Mouse (Mus musculus) kidney, postnatal 0 days (tissue): ENCODE data around the gene Itsn1. TPM values are rescaled to one million over a fixed set of nuclear protein-coding genes. Genes with fewer than 3 reads are reported as not detected.

Experiments used
- ATAC-seq: fragments of 200-750 bp; cut with Nextera tagmentation; replicated peaks from 2 replicates; pipeline ENCODE4 v1.8.0; 2017; ENCODE audit warnings: low read depth, moderate number of reproducible peaks, moderate TSS enrichment, moderate library complexity; ENCODE audit not compliant: low FRiP score
- DNase-seq: peaks from one replicate; pipeline ENCODE4 v3.0.0-alpha.2; 2016; ENCODE audit warnings: low spot score
- H3K27ac ChIP-seq: fragments of 300-500 bp; sonication (generic); 2 replicates; pipeline ENCODE4 v1.5.1; 2014; ENCODE audit warnings: mild to moderate bottlenecking
- H3K27me3 ChIP-seq: fragments of 300-500 bp; sonication (generic); 2 replicates; pipeline ENCODE4 v1.6.1; 2014; ENCODE audit warnings: low read length, mixed read lengths; ENCODE audit not compliant: insufficient read depth
- H3K36me3 ChIP-seq: fragments of 300-500 bp; sonication (generic); 2 replicates; pipeline ENCODE4 v1.6.1; 2014; ENCODE audit warnings: low read length, mixed read lengths; ENCODE audit not compliant: insufficient read depth
- H3K4me1 ChIP-seq: fragments of 300-500 bp; sonication (generic); replicated peaks from 2 replicates; pipeline ENCODE4 v1.6.1; 2014; ENCODE audit warnings: antibody characterized with exemption, low read length, mixed read lengths; ENCODE audit not compliant: insufficient read depth
- H3K4me2 ChIP-seq: fragments of 300-500 bp; sonication (generic); 2 replicates; pipeline ENCODE4 v1.6.1; 2014; ENCODE audit warnings: mild to moderate bottlenecking, low read length, moderate library complexity, mixed read lengths
- H3K4me3 ChIP-seq: fragments of 300-500 bp; sonication (generic); replicated peaks from 2 replicates; pipeline ENCODE4 v1.5.1; 2014; ENCODE audit warnings: low read depth, low read length
- H3K9ac ChIP-seq: fragments of 300-500 bp; sonication (generic); 2 replicates; pipeline ENCODE4 v1.6.1; 2014; ENCODE audit warnings: low read depth, low read length
- H3K9me3 ChIP-seq: fragments of 300-500 bp; sonication (generic); replicated peaks from 2 replicates; pipeline ENCODE4 v1.6.1; 2016; ENCODE audit warnings: low read length, inconsistent platforms, mixed read lengths
- CTCF ChIP-seq: IDR thresholded peaks from 2 replicates; pipeline ENCODE4 v1.5.1; 2016; ENCODE audit warnings: antibody characterized with exemption, low read depth, mild to moderate bottlenecking, moderate library complexity
- WGBS: fragments of 180-500 bp; shearing (Covaris S2); extraction: QIAGEN DNeasy Blood & Tissue Kit; methylation state at CpG from one replicate; pipeline ENCODE4 v1.1.7; 2014; 5-methylcytosine and 5-hydroxymethylcytosine counted together
- polyA plus RNA-seq: library from polyadenylated mRNA; unstranded; fragments of >200 nt; fragmentation: Nextera tagmentation; extraction: Ambion mirVana; gene quantifications from 2 replicates; pipeline ENCODE4 v1.2.1, GENCODE M21; 2015

The Itsn1 gene
- polyA plus RNA-seq, 1 experiment from 2014 or later = 14.4 TPM

GRCm38 (mm10) chr16:91763975-91764374, 34.9 kb downstream of the Itsn1 start:
- 0 out of 2 replicates have a peak, but pooled peaks cover 9% of the 10 kb centered on the region for H3K4me1 ChIP-seq
- no peak overlapping the region for H3K4me2 ChIP-seq
- H3K9me3 ChIP-seq = no peaks in the 10 kb centered on the region
- no peaks in the 10 kb centered on the region for H3K27me3 ChIP-seq
- DNase-seq (no peak), ATAC-seq (no peak)
- TF ChIP-seq CTCF = no peak
- H3K4me3 ChIP-seq = no peak overlapping the region
- no peaks in the 10 kb centered on the region for H3K36me3 ChIP-seq
- WGBS = 63% methylated on average over 6 of the region's 6 CpGs
- H3K9ac ChIP-seq = no peak overlapping the region
- H3K27ac ChIP-seq = no peak overlapping the region

GRCm38 (mm10) chr16:91764414-91764813, 35.3 kb downstream of the Itsn1 start:
- no peak for TF ChIP-seq CTCF
- 59% methylated on average over 6 of the region's 6 CpGs for WGBS
- Histone ChIP-seq H3K9ac (no peak overlapping the region), H3K27me3 (no peaks in the 10 kb centered on the region), H3K4me1 (0 out of 2 replicates have a peak, but pooled peaks cover 9% of the 10 kb centered on the region), H3K9me3 (no peaks in the 10 kb centered on the region), H3K27ac (no peak overlapping the region), H3K4me3 (no peak overlapping the region), H3K36me3 (no peaks in the 10 kb centered on the region), H3K4me2 (no peak overlapping the region)
- ATAC-seq (no peak), DNase-seq (no peak)

GRCm38 (mm10) chr16:91765121-91765815, 36.2 kb downstream of the Itsn1 start:
- Histone ChIP-seq H3K36me3 (no peaks in the 10 kb centered on the region), H3K4me3 (no peak overlapping the region), H3K4me1 (0 out of 2 replicates have a peak, but pooled peaks cover 9% of the 10 kb centered on the region), H3K4me2 (no peak overlapping the region), H3K9me3 (no peaks in the 10 kb centered on the region), H3K9ac (no peak overlapping the region), H3K27ac (no peak overlapping the region), H3K27me3 (no peaks in the 10 kb centered on the region)
- no peak for TF ChIP-seq CTCF
- WGBS = 93% methylated on average over 15 of the region's 15 CpGs
- ATAC-seq = no peak
- DNase-seq = no peak

- Histone ChIP-seq H3K4me2 (no peak overlapping the region), H3K27ac (no peak overlapping the region), H3K4me3 (no peak overlapping the region), H3K27me3 (no peaks in the 10 kb centered on the region), H3K4me1 (0 out of 2 replicates have a peak, but pooled peaks cover 9% of the 10 kb centered on the region), H3K9ac (no peak overlapping the region), H3K9me3 (no peaks in the 10 kb centered on the region), H3K36me3 (no peaks in the 10 kb centered on the region)
- ATAC-seq (no peak), DNase-seq (no peak)
- no peak for TF ChIP-seq CTCF
- 91% methylated on average over 15 of the region's 15 CpGs for WGBS
These were observed 36.7 kb downstream of the Itsn1 start for GRCm38 (mm10) chr16:91765816-91766210.

- Histone ChIP-seq H3K36me3 (no peaks in the 10 kb centered on the region), H3K9ac (no peak overlapping the region), H3K27ac (no peak overlapping the region), H3K4me1 (0 out of 2 replicates have a peak, but pooled peaks cover 6% of the 10 kb centered on the region), H3K4me3 (no peak overlapping the region), H3K9me3 (no peaks in the 10 kb centered on the region), H3K27me3 (no peaks in the 10 kb centered on the region), H3K4me2 (no peak overlapping the region)
- TF ChIP-seq CTCF = no peak
- ATAC-seq (no peak), DNase-seq (no peak)
- WGBS = 73% methylated on average over 11 of the region's 11 CpGs
These were observed 38.2 kb downstream of the Itsn1 start for GRCm38 (mm10) chr16:91767165-91767701.

GRCm38 (mm10) chr16:91768586-91768985, 39.5 kb downstream of the Itsn1 start:
- H3K4me2 ChIP-seq = no peak overlapping the region
- 91% methylated on average over 6 of the region's 6 CpGs for WGBS
- no peaks in the 10 kb centered on the region for H3K27me3 ChIP-seq
- TF ChIP-seq CTCF = no peak
- no peak overlapping the region for H3K9ac ChIP-seq
- DNase-seq = no peak
- 0 out of 2 replicates have a peak, but pooled peaks cover 6% of the 10 kb centered on the region for H3K4me1 ChIP-seq
- H3K9me3 ChIP-seq = no peaks in the 10 kb centered on the region
- H3K27ac ChIP-seq = no peak overlapping the region
- no peak for ATAC-seq
- H3K4me3 ChIP-seq = no peak overlapping the region
- H3K36me3 ChIP-seq = no peaks in the 10 kb centered on the region
